Mouse (Mus musculus) layer of hippocampus, postnatal 10 days (tissue): ENCODE measurements at regions not wholly inside any gene's neighbourhood (a gene's known extent, or its start where the extent isn't known, plus 50 kb on each side); places are given as distances from the start of the nearest gene placed in this dataset.

Experiments
- DNase-seq, 2 experiments: peaks; one replicate each; pipeline ENCODE4 v3.0.0; 2021; ENCODE audit warnings: low spot score in 2 of 2

DNA sequence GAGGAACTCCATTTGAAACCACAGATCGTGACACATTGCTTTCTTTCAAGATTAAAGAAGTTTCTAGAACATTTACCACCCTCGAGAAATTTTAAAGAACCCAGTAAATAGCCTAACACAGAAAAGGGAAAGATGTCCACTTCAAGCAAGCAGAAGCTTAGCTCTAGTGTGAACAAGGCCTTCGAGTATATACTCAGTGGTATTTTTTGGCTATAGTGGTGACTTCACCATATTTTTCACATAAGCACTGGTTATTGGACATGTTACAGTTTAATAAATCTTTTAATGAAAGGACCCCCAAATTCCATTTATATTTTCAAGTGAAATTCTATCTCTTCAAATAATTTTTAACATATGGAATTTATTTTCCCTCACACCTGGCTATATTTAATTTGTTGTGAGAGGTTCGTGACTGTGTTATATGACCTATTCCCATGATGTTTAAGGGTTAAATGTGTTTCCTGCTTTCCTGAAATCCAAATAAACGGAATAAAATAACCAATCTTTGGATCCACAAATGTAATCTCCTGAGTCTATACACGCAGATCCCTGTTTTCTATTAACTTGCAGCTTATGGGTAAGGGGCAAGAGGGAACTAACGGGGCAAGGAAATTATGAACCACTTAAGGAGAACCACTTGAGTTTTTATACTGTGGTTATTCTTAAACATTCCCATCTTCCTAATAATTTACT, 60.6 kb upstream of the Tas2r134 start:
- no peak for DNase-seq

DNA sequence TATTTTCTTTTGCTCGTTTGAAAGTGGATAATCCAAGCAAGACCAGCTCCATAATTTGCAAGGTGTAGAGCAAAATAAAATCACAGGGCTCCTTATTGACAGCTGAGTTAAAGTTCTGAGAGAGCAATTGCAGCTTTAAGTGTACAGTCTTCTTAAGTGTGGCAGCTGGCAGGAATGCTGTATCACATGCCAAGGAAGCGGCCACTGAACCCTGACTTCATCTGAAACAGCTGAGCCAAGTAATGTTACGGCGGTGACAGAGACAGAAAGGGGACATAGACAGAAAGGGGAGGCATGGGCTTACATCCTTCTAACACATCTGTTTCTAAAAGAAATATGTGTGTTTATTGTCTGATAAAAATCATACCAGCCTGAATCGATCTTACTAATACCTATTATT, 63.4 kb upstream of the Tas2r134 start:
- DNase-seq = no peak

DNA sequence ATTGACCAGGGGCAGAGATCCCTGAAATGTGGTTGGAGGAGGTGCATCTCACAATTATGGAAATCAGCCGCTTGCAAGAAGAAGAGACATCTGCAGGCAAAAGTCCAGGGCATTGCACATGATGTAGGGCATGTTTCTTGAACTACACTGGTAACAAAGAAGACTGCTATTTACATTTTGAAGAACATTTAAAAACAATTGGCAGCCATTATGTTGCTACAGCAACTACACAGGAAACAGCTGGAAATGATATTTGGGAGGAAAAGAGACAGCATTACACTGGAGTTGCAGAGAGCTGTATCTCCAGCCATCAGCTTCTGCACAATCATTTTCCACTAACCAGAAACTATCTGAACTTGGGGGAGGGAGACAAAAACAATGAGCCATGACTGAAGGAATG, 64.1 kb upstream of the Tas2r134 start:
- no peak for DNase-seq

DNA sequence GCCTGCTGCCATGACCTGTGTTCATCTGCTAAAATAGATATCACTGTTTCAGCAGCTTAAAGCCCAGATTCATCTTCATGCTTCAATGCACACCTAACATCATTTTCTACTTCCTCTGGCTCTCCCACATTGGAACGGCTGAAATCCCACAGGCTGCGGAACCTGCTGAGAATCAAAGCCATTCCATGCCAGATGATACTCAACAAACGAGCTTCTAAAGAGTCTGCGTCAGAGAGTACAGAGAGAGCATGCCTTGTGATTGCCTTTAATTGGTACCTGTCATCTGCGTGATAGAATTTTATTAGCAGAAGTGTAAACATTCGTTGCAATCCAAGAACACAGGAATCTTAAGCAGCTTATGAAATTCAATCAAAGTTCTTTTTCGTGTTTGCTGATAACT, 76.4 kb upstream of the Tas2r134 start:
- DNase-seq = no peak

DNA sequence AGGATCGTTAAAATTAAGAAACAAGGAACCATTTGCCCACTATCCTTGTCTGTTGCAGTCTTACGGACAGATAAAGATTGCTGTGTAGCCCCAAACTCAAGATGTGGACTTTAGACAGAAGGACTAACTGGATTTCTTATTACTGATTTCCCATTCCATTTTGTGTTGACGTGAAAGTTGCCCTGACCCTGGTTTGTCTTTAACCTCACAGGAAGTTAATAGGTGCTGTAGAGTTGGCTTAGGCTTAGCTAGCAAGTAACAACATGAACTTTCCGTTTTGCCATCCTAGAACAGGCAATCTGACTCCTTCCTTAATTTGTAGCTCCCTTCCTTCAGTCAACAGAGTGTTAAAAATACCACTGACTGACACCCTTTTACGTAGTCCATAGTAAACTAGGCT, 78.2 kb upstream of the Tas2r134 start:
- no peak for DNase-seq

DNA sequence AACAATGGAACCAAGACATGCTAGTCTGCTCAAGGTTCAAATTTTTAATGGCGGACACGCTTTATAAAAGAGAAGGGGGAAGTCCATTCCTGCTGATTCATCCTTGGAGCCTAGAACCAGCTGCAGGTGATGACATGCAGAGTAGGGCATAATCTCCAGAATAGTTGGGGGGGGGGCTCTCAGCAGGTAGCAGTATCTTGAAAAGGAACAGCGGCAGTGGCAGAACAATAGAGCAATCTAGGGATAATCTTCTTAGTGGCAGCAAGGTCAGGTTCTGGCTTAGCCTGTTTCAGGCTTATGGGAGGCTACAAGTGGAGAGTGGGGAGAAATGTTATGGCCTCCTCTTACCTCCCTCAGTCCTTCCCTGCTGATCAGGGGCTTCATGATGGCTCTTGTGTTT, 81.1 kb upstream of the Tas2r134 start:
- DNase-seq = no peak

DNA sequence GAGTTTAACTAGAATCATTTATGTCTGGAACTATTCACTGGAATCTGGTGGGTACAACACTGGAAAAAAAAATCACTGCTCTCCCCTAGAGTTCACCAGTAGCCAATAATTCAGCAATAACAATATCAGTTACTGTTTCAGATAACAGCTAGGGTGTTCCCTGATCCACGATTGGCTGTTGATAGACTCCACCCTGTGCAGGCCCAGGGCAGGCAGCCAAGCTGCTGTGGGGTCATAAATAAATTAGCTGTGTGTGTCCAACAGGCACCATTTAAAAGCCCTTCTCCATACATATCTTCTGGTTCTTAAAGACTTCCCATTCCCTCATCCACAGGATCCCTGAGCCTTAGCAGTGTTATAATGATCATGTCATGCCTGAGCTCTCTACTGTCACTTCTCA, 83.4 kb upstream of the Tas2r134 start:
- no peak for DNase-seq

DNA sequence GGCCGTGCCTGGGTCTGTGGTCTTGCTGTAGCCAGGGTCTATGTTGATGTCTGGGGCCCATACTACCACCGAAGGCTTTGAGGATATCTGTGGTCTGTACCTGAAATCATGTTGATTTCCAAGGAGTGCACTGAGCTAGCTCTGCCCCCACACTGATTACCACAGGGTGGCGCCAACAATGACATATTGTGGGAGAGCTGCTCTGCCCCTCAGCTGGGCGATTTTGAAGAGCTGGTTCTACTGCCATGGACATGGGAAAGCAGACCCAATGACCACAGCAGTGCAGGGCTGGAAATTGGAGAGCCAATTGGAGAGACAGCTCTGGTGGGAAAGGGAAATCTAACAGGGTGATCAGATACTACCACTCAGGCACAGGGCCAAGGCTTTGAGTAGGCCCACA, 85.0 kb upstream of the Tas2r134 start:
- peak in 1 of 2 experiments; percentile 19 for DNase-seq

DNA sequence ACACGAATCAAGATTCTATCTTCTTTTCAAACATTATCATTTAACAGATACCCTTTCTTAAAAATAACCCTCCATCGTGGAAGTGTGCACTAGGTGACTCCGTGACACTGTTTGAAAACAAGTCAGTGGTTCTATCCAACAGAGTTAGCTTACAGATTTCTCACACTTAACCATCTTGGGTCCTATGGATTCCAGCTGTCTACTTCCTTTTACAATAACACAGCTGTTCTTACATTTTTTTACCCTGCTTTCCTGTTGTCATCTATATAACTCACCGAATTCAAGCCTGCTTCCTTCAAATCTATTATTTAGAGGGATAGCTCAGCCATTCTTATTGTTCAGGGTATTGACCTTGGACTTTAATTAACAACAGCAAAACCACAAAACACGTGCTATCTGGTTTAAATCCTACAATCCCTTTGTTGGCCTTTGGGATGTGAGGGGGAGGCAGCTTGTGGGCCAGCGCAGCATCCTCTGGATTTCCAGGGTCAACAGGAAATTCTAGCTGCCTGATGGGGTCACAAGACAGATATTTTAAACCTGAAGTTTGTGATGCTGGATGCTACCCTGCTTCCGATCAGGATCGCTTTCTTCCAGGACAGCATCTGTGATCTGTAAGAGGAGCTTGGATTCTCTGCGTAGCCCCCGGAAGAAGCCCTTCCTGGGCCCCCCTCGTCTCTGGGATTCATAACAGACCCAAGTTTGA, 94.4 kb upstream of the Tas2r134 start:
- DNase-seq = no peak

DNA sequence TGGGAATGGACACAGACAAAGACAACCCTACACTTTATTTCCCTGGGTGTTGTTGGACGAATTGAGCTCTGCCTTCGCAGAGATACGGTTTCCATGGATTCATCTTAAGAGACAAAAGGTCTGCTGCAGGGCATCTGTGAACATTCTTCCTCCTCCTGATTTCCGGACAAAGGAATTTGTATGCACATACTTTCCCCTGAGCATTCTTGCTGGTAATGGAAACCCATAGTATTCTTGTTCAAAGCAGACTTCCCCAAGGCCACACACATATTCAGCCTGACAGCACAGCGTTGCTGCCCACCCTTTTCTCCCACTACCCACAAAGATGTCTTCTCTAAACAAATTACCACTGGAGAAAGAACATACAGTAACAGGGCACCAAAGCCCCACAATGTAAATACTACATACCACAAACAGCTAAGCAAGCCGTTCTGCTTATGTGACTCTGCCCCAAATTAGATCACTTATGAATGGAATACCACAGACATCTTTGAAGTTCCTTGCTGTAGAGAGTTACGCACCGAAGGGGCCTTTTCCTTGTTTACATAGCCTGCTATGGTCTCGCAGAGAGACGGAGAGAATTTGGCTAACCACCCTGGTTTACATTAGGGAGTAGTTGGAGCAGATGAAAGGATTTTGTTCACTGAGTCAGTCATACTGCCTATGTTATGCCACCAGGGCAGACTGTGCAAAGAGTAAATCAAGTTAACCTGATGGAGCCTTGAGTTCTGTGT, 96.0 kb upstream of the Tas2r134 start:
- DNase-seq = no peak

DNA sequence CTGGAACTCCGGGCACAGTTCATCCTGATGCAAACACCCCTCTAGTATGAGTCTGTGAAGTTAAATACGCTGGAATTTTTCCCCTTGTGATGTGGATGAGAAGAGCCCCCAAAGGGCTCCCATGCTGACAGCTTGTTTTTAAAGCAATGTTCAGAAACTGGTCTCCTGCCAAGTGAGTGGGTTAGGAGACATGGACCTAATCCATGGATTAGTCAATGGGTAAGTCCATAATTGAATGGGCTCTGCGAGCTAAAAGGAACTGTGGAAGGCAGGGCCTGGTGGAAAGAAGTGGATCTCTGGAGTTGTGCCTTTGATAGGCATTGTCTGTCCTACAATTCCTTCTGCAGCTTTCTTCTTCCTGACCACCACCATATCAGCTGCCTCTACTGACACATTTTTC, 104.5 kb upstream of the Tas2r134 start:
- no peak for DNase-seq

DNA sequence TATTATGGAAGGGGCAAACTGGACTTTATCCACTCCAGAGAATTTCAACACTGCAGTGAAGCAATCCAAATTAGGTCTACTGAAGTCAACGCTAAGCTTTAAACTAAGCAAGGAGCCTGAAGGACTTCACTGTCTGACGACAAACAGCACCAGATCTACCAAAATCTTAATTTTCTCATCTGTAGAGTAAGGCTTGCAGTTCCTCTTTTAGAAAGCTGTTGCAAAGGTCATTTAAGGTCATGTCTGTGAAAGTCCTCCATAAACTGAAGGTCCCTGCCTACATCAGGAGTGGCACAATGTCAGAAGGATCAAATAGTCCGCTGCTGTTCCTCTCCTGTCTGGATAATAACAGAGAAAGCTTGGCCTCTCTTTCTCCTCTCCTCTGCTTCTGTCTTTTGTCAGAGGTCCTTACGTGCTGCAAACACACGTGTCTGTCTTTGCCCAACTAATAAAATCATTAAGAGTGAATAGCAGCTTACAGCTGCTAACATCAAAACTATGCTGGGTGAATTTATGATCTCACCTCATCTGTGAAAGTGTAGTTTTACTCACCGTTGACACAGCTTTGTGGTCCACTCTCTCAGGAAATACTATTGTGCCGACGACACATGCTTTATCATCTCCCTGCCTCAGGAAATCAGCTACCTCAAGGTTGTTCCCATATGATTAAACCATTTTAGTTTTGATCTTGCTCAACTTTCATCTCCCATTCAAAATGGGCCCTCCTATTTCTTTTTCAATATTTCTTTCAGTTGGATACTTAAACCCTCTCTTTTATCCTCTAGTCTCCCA, 117.9 kb upstream of the Tas2r134 start:
- DNase-seq = no peak

DNA sequence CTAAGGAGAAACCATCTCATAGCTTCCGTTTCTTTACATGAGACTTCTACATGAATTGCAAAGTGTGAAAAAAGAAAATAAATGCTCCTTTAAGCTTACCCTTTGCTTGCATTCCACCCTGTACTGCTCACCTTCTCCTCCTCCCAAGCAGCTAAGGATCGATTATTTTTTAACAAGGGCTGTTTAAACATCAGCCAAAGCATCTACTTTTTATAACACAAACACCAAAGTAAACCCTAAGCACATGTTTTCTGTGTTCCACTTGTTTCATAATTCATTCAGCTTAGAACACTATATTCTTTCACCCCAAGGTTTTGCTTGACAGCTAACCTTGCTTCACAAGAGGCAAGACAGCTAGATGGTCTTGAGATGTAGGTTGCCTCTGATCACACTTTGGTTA, 129.4 kb upstream of the Tas2r134 start:
- no peak for DNase-seq

DNA sequence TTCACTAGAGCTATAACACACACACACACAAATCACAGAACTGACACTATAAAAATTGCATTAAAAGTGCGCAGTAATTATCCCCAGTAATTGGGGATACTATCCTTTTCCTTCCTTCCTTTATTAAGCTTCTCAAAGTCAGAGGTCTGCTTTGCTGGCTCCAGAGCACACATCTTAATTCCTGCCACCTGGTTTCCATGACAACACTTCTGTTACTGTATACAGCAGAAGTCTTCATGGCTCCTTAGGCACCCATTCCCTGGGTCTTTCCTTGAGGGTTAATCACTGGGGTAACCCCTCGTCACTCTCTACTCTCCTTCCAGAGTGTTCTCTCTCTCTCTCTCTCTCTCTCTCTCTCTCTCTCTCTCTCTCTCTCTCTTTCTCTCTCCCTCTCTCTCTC, 153.6 kb upstream of the Tas2r134 start:
- DNase-seq = no peak

DNA sequence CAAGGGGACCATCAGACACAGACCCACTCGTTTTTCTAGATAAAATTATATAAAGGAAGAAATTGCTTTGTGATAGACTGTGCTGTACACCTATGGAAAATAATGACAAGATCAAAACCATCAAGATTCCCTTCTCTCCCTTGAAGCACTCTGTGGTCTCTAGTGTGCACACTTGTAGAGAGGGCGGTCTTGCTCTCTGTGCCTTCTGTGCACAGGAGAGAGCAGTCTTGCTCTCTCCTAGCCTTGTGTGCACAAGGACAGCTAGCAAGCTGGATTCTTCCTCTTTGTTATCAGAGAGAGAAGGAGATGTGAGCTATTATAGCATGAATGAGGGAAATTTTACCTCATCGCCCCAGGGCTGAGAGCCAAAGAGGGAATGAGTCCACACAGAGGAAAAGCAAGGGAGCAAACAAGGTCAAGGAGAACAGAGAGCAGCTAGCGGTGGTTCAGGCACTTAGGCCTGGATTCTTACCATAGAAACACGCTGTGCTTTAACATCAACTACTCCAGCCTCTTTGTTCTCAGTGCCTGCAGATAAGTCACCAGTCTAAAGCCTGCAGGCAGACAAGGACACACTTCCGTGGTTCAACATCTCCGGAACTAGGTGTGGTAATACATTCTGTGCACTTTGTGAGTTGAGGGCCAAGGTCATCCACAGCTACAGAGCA, 160.2 kb upstream of the Tas2r134 start:
- no peak for DNase-seq

DNA sequence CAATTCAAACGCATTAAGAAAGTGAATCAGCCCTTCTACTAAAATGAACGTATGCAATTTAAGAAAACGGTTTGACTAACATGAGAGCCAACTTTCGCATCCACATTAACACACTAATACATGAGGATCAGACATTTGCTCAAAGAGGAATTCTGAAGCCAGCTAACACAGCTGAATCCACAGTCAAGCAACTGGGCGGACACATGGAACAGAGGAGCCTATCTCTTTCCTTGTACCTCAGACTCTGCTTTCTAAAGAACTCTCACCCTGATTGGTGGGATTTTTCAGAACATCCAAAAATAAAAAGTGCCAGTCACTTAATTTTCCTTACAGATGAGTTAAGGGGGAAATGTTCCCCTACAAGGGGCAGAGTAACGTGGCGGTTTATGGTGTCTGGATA, 161.3 kb upstream of the Tas2r134 start:
- DNase-seq = no peak

DNA sequence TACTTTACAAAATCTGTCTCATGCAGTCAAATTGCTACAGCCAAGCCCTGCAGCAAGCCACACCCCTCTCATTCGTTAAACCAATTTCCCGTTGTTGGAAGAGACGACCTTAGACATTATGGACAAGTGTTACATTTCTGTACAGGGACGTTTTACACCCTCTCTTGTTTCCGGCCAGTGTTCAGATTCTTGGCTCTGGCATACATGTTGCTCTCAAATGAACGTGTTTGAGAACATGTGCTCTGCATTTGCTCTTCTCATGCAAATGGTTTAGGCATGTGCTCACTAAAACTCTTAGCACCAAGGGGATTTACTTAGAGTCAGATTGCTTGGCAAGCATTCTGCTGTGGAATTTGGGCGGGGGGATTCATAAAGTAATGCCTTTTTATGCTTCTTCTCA, 161.7 kb upstream of the Tas2r134 start:
- no peak for DNase-seq

DNA sequence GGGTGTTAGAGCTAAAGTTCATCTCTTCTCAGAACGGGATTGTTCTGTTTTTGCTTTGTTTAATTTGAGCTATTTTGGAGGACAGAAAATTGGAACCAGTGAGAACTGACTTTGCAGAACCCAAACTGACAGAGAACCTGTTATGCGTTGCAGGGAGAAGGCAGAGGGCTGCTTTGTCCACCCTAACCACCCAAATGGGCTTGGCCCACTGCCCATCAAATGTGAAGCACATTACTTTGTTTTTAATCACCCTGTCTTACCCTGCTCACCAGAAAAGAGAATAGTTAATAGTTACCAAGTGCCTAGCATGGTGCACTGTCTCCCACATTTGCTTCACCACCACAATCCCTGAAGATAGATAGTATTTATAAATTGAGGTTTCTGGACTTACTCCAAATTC, 163.0 kb upstream of the Tas2r134 start:
- DNase-seq = no peak

DNA sequence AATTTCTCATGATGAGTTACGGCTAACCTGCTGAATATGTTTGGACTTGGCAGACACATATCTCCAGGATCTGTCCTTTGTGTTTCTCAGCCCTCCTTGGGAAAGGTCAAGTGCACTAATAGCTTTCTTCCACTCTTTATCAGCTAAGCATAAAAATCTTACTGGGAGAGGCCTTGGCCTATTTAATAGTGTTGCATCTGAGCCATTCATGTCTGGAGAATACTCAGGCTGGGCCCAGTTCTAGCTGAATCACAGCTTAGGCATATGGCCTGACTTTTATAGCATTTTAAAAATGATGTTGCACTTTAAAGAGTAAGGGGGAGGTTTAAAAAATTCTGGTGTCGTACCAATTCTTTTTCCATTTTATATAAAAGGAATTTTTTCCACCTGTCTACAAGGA, 166.4 kb upstream of the Tas2r134 start:
- no peak for DNase-seq

DNA sequence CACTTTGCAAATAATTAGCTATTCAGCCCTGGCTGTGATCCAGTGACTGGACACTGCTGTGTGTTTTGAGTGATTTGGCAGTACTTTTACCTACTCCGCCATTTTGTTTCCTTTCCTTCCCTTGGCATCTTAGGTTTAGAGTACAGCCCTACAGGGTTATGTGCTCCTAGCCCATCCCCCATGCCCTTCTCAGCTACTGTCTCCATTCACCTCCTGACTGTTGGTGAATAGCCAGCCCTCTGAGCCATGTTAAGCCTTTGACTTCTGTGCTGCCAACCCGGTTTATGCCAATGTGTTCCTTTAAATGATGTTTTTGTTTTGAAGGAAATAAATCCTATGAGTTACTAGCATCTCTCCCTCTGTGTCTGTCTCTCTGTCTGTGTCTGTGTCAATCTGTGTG, 167.8 kb upstream of the Tas2r134 start:
- no peak for DNase-seq

DNA sequence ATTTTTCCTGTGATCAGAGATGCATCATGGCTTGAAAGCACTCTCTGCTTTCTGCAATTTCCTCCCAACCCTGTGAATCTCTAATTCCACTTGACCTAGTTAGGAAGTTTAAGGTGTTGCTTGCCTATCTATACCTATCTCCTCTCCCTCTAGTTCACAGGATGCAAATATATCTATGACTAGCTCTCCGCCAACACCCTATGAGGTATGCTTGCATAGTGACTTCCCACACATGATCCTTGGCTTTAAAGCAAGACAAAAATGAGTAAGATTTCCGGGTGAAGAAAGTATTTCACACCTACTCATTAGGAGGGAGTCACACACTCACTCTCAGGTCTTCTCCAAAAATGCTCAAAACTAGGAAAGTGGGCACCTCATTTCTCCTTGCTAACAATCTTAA, 169.6 kb upstream of the Tas2r134 start:
- no peak for DNase-seq
